Mouse (Mus musculus): ENCODE measurements around the gene Ccdc153. TPM values are rescaled to one million over a fixed set of nuclear protein-coding genes. Genes with fewer than 3 reads are reported as not detected.

The Ccdc153 gene
- polyA plus RNA-seq, 1 experiment from 2014 or later = not detected

DNA sequence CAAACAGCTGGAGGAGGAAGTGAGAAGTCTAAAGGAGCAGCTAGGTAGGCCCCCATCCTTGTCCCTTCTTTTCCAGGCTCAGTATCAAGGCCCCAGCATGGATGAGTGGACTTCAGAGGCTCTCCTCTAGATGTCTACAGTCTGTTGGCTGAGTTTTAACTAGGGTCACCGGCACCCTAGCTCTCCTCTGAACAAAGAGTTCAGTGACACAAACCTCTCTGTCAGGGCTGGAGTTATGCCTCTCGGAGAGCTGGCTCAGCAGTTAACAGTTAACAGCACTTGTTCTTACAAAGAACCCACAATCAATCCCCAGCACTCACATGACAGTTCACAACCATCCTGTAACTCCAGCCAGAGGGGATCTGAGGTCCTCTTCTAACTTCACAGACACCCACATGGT is 3.1 kb downstream of the Ccdc153 start:
- no peaks in the 10 kb centered on the region for H3K9me3 ChIP-seq (ENCODE audit: low read length)
- no peak overlapping the region for H3K27ac ChIP-seq (ENCODE audit: low read depth)
- H3K4me2 ChIP-seq (ENCODE audit: low read depth, low read length) = no peak overlapping the region
- H3K27me3 ChIP-seq (ENCODE audit: insufficient read depth, low read length) = no peaks in the 10 kb centered on the region
- no peak overlapping the region for H3K4me3 ChIP-seq (ENCODE audit: low read depth, low read length)
- no peaks in the 10 kb centered on the region for H3K36me3 ChIP-seq (replicated peaks; ENCODE audit: insufficient read depth, low read length)
- 53% methylated on average over 2 of the region's 2 CpGs for WGBS (ENCODE audit: insufficient replicate concordance)
- H3K9ac ChIP-seq (replicated peaks) = no peak overlapping the region
- DNase-seq (no peak), ATAC-seq (no peak)
- no peaks in the 10 kb centered on the region; the same call in 1 of the 2 replicates for H3K4me1 ChIP-seq (ENCODE audit: insufficient read depth)
- TF ChIP-seq EP300 (IDR thresholded peaks at IDR 0.05; ENCODE audit: low read depth) (no peak), CTCF (IDR thresholded peaks at IDR 0.05; ENCODE audit: low read depth) (no peak)

DNA sequence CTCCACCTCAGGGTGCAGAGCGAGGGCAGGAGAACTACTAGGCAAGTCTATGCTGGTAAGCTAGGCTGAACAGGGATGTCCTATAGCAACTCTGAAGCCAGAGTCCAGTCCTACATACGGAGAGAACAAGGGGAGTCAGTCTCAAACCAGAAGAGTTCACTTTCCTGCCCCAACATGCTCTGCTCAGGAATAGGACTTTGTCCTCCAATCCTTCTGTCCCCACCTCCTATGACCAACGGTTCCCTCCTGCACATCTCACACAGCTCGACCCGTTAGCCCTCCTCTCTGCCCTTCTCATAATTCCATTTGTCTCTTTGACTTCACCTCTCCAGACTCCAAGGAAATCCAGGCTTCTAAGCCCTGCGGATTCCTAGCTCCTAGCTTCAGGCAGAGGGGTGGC is 7.4 kb downstream of the Ccdc153 start:
- Histone ChIP-seq H3K36me3 (replicated peaks; ENCODE audit: insufficient read depth, low read length) (0 out of 2 replicates have a peak, but pooled peaks cover 2% of the 10 kb centered on the region), H3K4me3 (ENCODE audit: low read depth, low read length) (no peak overlapping the region), H3K27ac (ENCODE audit: low read depth) (no peak overlapping the region), H3K9me3 (ENCODE audit: low read length) (no peaks in the 10 kb centered on the region), H3K4me1 (ENCODE audit: insufficient read depth) (peaks cover 3% of the 10 kb centered on the region), H3K4me2 (ENCODE audit: low read depth, low read length) (no peak overlapping the region), H3K9ac (replicated peaks) (no peak overlapping the region), H3K27me3 (ENCODE audit: insufficient read depth, low read length) (no peaks in the 10 kb centered on the region)
- DNase-seq (no peak), ATAC-seq (no peak)
- WGBS (ENCODE audit: insufficient replicate concordance) = 56% methylated on average over 6 of the region's 6 CpGs
- TF ChIP-seq EP300 (IDR thresholded peaks at IDR 0.05; ENCODE audit: low read depth) = no peak
- no peak for TF ChIP-seq CTCF (IDR thresholded peaks at IDR 0.05; ENCODE audit: low read depth)

- ATAC-seq = peak; percentile 82
- no peak overlapping the region for H3K4me2 ChIP-seq (ENCODE audit: low read depth, low read length)
- 48% methylated on average over 26 of the region's 26 CpGs for WGBS (ENCODE audit: insufficient replicate concordance)
Measured at GRCm38 (mm10) chr9:44249181-44250146, 9.0 kb downstream of the Ccdc153 start.

GRCm38 (mm10) chr9:44250445-44250844 is 10.0 kb downstream of the Ccdc153 start:
- H3K9ac ChIP-seq (replicated peaks) = no peak overlapping the region; the same call in 1 of the 2 replicates
- 44% methylated on average over 4 of the region's 4 CpGs for WGBS (ENCODE audit: insufficient replicate concordance)
- TF ChIP-seq CTCF (IDR thresholded peaks at IDR 0.05; ENCODE audit: low read depth) (no peak), EP300 (IDR thresholded peaks at IDR 0.05; ENCODE audit: low read depth) (no peak)
- peaks cover 3% of the 10 kb centered on the region for H3K4me1 ChIP-seq (ENCODE audit: insufficient read depth)
- H3K27ac ChIP-seq (ENCODE audit: low read depth) = no peak overlapping the region
- 0 out of 2 replicates have a peak, but pooled peaks cover 6% of the 10 kb centered on the region for H3K36me3 ChIP-seq (replicated peaks; ENCODE audit: insufficient read depth, low read length)
- H3K9me3 ChIP-seq (ENCODE audit: low read length) = no peaks in the 10 kb centered on the region
- H3K4me2 ChIP-seq (ENCODE audit: low read depth, low read length) = no peak overlapping the region
- ATAC-seq (no peak), DNase-seq (no peak)
- no peak overlapping the region for H3K4me3 ChIP-seq (ENCODE audit: low read depth, low read length)
- H3K27me3 ChIP-seq (ENCODE audit: insufficient read depth, low read length) = no peaks in the 10 kb centered on the region

More at GRCm38 (mm10) chr9:44249181-44250146, 9.0 kb downstream of the Ccdc153 start:
- Histone ChIP-seq H3K27me3 (ENCODE audit: insufficient read depth, low read length) (no peaks in the 10 kb centered on the region), H3K9me3 (ENCODE audit: low read length) (no peaks in the 10 kb centered on the region), H3K4me1 (ENCODE audit: insufficient read depth) (peaks cover 3% of the 10 kb centered on the region), H3K4me3 (ENCODE audit: low read depth, low read length) (no peak overlapping the region), H3K36me3 (replicated peaks; ENCODE audit: insufficient read depth, low read length) (0 out of 2 replicates have a peak, but pooled peaks cover 6% of the 10 kb centered on the region), H3K27ac (ENCODE audit: low read depth) (no peak overlapping the region), H3K9ac (replicated peaks) (no peak overlapping the region)
- TF ChIP-seq EP300 (IDR thresholded peaks at IDR 0.05; ENCODE audit: low read depth) (no peak), CTCF (IDR thresholded peaks at IDR 0.05; ENCODE audit: low read depth) (peak; percentile 83)
- DNase-seq = peak; percentile 71

GRCm38 (mm10) chr9:44251314-44251713 is 10.8 kb downstream of the Ccdc153 start, which contains the start of gene Pdzd3:
Gene Pdzd3, minus strand, starts transcription at chr9:44251471.
- H3K4me2 ChIP-seq (ENCODE audit: low read depth, low read length) = no peak within 1 kb of the TSS
- DNase-seq (no peak), ATAC-seq (no peak)
- no peak within 1 kb of the TSS for H3K27ac ChIP-seq (ENCODE audit: low read depth)
- 76% methylated on average over 10 of the region's 10 CpGs for WGBS (ENCODE audit: insufficient replicate concordance)
- H3K4me3 ChIP-seq (ENCODE audit: low read depth, low read length) = no peak within 1 kb of the TSS
- TF ChIP-seq CTCF (IDR thresholded peaks at IDR 0.05; ENCODE audit: low read depth) (no peak), EP300 (IDR thresholded peaks at IDR 0.05; ENCODE audit: low read depth) (no peak)
- H3K27me3 ChIP-seq (ENCODE audit: insufficient read depth, low read length) = no peaks in the 10 kb centered on the region
- no peaks in the 10 kb centered on the region for H3K9me3 ChIP-seq (ENCODE audit: low read length)
- H3K4me1 ChIP-seq (ENCODE audit: insufficient read depth) = peaks cover 5% of the 10 kb centered on the region
- 0 out of 2 replicates have a peak, but pooled peaks cover 6% of the 10 kb centered on the region for H3K36me3 ChIP-seq (replicated peaks; ENCODE audit: insufficient read depth, low read length)
- no peak within 1 kb of the TSS; the same call in 1 of the 2 replicates for H3K9ac ChIP-seq (replicated peaks)

DNA sequence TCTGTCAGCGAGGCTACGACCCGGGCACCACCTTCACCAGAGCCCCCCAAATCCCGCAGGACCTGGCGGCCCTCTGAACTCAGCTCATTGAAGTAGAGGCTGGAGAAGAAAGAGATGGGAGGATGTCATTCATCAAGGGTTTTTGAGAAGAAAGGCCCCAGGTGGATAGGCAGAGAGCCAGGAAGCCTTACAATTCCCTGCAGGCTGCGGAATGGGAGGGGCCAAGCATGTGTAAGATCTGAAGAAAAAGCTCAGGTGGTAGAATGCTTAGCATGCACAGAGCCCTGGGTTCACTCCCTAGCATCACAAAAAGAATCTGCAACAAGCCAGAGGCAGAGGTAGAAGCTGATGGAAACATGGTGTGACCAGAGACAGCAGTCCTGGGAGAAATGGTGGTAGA is 13.0 kb downstream of the Ccdc153 start:
- Histone ChIP-seq H3K9ac (replicated peaks) (no peak overlapping the region), H3K4me2 (ENCODE audit: low read depth, low read length) (no peak overlapping the region), H3K27me3 (ENCODE audit: insufficient read depth, low read length) (no peaks in the 10 kb centered on the region), H3K4me3 (ENCODE audit: low read depth, low read length) (no peak overlapping the region), H3K36me3 (replicated peaks; ENCODE audit: insufficient read depth, low read length) (0 out of 2 replicates have a peak, but pooled peaks cover 6% of the 10 kb centered on the region), H3K4me1 (ENCODE audit: insufficient read depth) (peaks cover 10% of the 10 kb centered on the region), H3K9me3 (ENCODE audit: low read length) (no peaks in the 10 kb centered on the region), H3K27ac (ENCODE audit: low read depth) (no peak overlapping the region)
- DNase-seq = no peak
- 88% methylated on average over 6 of the region's 6 CpGs for whole genome bisulfite sequencing (ENCODE audit: insufficient replicate concordance)
- no peak for ATAC-seq
- no peak for TF ChIP-seq EP300 (IDR thresholded peaks at IDR 0.05; ENCODE audit: low read depth)
- TF ChIP-seq CTCF (IDR thresholded peaks at IDR 0.05; ENCODE audit: low read depth) = no peak
